Mouse (Mus musculus) neural tube, embryonic 10.5 days (tissue): ENCODE measurements at regions not wholly inside any gene's neighbourhood (a gene's known extent, or its start where the extent isn't known, plus 50 kb on each side); places are given as distances from the start of the nearest gene placed in this dataset.

Experiments
- DNase-seq: peaks from one replicate; pipeline ENCODE4 v3.0.0-alpha.2; 2017; ENCODE audit warnings: low spot score; ENCODE audit errors: extremely low spot score

DNA sequence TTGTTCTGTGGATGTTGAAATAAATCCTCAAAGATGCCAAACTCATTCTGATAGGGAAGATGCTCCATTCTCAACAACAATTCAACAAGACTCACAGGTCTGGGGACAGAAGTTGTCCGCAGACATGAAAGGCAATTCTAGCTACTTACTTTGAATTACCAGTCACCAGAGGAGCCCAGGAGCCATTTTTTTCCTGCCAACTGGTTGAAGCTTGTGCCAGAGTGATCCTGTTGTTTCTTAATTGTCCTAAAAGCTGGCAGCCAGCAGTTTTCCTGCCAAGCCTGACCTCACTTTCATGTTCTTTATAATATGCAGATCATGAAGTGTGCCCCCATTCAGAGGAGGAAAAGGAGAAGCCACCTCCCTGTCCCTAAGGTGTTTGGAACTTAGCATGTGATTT is 110.0 kb upstream of the Ankrd1 start:
- DNase-seq: no peak

GRCm38 (mm10) chr19:36235131-36235530 is 113.0 kb upstream of the Pcgf5 start:
- DNase-seq: no peak

GRCm38 (mm10) chr19:36236576-36237345 is 111.3 kb upstream of the Pcgf5 start:
- no peak for DNase-seq

DNA sequence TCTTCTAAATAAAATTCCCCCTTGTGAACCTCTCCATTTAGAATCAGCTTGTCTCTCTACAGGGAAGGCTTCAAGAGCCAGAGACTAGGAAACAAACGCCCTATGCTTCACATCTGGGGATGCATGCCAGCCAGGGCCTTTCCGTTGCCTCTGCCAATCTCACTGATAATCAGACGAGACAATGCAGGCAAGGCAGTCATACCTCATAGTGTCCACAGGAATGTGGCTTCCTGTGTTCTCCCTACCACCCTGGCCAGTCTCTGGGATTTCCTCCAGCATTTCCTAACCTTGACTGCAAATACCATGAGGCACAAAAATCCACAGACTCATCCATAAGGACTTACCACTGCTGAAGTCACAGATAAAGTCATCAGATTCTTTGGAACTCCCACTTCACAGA is 110.4 kb upstream of the Pcgf5 start:
- no peak for DNase-seq

DNA sequence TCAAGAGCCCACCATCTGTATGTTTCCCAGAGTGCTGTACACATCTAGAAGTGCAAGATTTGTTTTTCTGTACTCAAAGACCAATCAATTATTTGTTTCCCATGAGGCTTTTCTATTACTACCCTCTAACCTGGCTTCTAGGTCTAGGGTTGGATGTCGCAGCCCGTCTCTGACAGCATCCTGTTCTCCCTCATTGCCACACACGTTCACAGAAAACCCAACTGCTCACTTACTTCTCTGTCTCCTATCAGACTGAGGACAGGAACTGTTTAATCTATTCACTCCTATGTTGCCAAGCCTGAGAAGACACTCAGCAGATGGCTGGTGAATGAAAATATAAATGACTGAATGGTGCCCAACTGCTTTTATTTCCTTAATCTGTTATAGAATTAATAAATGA is 109.6 kb upstream of the Pcgf5 start:
- no peak for DNase-seq

DNA sequence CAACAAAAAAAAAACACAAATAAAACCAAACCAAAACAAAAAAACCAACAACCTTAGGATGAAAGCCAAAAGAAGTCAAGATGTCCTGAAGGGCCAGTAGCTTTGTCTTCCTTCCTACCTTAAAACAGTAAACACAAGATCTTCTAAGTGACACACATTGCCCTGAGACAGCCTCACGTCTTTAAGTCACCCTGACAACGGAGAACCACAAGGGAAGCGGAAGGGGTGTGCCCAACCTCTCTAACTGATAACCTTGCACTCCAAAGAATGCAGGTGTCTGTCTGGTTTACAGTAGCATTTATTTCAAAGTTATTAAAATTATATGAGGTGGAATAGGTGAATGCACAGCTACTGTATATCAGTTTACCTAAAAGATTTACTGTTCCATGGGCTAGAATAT is 105.7 kb upstream of the Pcgf5 start:
- no peak for DNase-seq

GRCm38 (mm10) chr19:36242946-36243345 is 105.2 kb upstream of the Pcgf5 start:
- DNase-seq: no peak

DNA sequence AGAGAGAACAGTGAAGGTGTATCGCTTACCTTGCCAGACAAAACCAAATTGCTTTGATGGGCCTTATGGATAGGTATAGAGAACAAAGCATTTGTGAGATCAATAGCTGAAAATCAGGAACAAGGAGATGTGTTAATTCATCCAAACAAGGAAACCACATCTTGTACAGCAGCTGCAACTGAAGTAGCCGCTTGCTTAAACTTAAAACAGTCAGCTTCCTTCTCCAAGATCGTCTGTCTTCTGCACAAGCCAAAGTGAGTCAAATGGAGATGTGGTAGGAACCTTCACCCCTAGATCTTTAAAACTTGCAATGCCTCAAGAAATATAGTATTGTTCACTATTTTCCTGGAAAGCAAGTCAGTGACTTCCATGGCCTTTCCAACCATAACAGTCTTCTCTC is 95.6 kb upstream of the Pcgf5 start:
- no peak for DNase-seq

DNA sequence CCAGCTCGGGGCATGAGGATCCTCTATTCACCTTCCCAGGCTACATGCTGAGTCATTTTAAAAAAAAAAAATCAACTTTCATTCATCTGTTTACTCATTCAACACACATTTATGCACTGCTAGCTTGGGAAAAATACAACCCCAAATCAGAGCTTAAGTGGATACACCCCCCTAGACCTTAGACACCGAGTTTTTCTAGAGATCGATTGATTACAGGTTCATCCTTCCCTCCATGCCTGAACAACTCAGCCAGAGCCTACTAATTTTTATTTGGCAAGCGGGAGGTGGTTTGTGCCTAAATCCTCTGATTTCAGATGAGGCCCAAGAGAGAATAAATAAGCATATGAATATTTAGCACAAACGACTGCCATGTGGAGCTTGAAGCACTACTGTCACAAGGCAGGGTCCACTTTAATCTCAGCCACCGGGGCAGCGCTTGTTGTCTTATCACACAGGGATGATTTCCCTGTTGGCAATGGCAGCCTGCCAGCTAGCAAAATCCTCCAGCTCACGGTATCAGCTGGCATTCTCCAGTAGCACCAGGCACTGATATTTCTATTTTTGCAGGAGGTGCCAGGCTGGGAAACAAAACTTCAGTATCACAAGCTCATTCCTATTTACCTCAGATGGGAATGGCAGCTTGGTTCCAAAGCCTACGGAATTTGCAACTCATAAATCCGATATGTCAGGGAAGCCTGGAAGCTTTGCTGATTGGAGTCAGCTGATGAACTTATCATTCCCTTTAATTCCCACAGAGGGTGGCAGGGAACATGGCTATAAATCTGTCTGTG is 90.2 kb upstream of the Pcgf5 start:
- no peak for DNase-seq

DNA sequence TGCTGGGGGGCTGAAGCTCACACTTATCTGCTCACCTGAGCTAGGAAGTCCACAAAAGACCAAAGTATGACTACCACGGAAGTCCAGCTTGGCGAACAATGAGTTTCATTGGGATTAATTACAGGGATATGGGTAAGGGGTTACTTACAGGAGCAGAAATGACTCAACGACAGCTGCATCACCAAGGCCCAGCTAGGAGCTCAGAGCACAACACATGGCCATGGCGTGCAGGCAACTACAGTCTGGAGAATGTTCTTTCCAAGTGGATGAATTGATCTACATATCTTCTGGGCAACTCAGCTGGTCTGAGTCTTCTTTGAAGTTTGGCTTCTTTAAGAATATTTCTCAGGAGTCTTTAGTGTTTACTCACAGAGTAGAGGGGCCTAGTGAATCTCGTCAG is 86.3 kb upstream of the Pcgf5 start:
- no peak for DNase-seq

DNA sequence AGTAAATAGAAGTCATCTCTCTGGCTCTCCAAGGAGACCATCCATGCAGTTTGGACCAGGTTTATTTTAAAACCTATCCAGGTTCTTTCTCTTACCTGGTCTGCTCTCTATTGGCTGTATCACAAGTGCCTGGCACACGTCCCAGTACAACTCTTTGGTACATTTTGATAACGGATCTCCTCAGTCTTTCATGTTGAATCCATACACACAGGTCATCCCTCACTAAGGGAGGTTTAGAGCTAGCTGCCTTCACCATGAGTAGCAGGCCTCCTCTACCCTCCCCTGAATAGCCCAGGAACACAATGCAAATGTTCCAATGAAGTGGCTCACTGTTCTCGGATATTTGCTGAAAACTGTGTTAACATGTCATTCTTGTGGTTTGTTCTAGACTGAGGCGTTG is 84.2 kb upstream of the Pcgf5 start:
- no peak for DNase-seq

DNA sequence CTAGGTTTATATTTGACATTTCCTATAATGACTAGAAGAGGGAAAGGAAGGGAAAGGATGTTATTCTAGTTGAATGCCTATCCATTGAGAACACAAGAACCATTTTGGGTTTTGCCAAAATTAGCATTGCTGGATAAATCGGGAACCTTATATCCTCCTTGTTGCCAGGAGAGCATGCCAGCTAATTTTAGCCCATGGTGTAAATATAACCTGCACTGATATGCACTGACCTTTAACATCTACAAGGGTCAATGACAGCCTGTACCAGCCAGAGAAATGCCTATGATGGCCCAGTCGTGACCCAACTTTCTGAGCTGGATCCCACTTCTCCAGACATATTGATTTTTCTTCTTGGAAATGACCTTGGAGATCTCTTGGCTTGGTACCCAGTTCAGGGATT is 83.7 kb upstream of the Pcgf5 start:
- DNase-seq: no peak

- DNase-seq: no peak
Measured at GRCm38 (mm10) chr19:36265276-36265675, 82.8 kb upstream of the Pcgf5 start.

GRCm38 (mm10) chr19:36266346-36266745 is 81.8 kb upstream of the Pcgf5 start:
- no peak for DNase-seq

GRCm38 (mm10) chr19:36273466-36273865 is 74.6 kb upstream of the Pcgf5 start:
- DNase-seq: no peak

DNA sequence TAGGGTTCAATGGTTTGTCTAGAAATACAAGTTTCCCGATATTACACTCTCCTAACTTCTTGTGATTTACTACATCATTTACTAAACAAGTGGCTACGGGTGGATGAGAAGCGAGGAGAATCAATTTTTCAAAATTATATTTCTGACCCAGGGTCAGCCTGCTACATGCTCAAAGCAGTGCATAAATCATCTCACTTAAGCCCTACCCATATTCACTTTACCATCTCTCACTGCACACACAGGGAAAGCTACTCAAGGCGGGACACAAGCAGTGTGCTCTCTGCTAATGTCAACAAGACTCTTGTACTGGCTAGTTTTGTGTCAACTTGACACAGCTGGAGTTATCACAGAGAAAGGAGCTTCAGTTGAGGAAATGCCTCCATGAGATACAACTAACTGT is 62.6 kb upstream of the Pcgf5 start:
- DNase-seq: no peak

- DNase-seq: no peak
Measured at GRCm38 (mm10) chr19:36290778-36291177, 57.3 kb upstream of the Pcgf5 start.

- no peak for DNase-seq
Measured at GRCm38 (mm10) chr19:36293177-36293969, 54.7 kb upstream of the Pcgf5 start.
